Mouse (Mus musculus): ENCODE measurements around the gene Jade1.

GRCm38 (mm10) chr3:41510191-41510590 is 45.3 kb upstream of the Jade1 start:
- TF ChIP-seq NELFE (IDR thresholded peaks at IDR 0.05; ENCODE audit: low read depth, low read length) (no peak), E2F4 (IDR thresholded peaks at IDR 0.05; ENCODE audit: borderline replicate concordance, low read depth, low read length) (no peak)
